Mouse (Mus musculus) T-helper 2 cell (primary cell): ENCODE measurements around the gene Rbm8a.

Experiments used
- in situ Hi-C: fragments of 300-600 bp; cut with MboI, MseI; formaldehyde crosslinking; loops from one replicate; pipeline ENCODE4 v1.15.1; 2025; ENCODE audit warnings: high pct_unique_total_duplicates

Gene Rbm8a

DNA sequence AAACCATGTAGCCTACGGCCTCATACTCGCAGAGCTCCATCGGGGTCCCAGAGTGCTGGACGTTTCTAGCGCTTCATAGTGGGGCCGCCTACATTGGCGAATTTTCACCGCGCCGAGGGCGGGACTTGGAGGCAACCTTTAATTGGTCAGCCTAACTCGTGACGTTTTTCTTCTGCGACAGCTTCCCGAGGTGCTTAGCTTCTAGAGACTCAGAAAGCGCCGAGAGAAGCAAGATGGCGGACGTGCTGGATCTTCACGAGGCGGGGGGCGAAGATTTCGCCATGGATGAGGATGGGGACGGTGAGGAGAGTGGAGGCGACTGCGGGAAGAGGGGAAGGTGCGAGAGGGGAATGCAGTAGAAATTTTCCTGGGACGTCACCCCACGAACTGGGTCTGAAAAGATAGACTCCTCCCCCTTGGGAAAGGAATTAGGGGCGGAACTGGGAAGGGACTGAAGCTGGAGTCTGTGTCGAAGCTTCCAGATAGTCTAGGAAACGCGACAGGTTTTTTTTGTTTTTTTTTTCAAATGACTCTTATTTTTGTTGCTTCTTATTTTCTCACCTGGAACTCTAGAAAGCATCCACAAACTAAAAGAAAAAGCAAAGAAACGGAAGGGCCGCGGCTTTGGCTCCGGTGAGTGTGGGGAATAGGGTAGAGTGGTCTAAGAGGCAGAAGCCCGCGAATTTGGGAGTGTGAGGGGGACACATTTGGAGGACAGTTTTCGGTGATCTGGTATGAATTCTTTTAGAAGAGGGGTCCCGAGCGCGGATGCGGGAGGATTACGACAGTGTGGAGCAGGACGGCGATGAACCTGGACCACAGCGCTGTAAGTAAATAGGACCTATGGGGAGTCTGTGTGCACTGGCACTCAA, at the start of gene Rbm8a:
TSS of gene Rbm8a (plus strand) at position 205 of the 872 bp plus-strand sequence.
- in situ Hi-C loops, result no loop called here

DNA sequence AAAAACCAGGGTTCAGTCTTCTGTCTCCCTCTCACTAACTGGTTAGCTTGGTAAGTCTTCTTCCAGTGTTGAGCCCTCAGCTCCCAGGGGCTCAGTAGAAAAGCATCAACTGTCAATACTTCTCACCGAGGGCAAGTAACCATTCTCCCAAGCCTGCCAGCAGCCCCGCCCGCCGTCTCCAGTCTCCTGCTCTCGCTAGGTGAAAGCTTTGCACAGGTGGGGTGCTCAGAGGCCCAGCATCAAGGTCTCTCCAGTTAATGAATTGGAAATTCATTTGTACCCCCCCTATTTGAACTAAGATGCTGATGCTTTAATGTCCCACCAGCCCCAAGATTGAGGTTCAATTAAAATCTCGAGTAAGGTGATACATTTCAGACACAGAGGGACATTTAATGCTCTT, 48.6 kb upstream of the Rbm8a start:
- in situ Hi-C loops, result loop anchor here (5.0 kb wide), 1 partner anchor 39 kb away; no protein-coding TSS in a partner anchor

DNA sequence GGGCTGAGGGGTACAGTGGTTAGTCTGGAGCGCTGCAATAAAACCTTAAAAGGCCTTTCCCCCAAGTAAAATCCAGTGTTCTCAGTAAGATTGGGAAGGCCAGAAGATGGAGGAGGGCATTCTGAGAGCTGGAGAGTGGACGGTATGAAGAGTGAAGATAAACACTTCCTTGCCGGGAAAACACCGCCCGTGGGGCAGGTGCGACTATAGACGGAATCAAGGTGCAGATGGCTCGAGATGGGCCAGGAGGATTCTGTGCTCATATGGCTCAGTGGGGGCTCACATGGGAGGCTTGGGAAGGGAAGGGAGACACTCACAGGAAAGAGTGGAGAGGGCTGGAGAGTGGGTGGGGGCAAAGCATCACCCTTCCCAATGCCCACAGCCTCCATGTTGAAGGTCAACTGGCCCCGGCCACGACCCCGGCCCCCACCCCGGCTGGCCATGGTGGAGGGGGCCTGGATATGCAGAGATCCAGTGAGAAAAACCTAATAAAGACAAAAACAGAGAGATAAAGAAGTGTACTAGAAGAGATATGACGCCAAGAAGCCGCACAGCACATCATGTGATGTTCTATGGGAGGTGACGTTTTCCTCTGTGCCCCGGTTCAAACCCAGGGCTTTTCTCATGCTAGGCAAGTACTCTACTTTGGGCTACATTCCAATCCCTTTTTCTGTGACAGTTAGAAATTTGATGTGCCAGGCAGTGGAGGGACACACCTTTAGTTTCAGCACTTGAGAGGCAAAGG, 47.8 kb upstream of the Rbm8a start:
- in situ Hi-C loops, result loop anchor here (5.0 kb wide), 1 partner anchor 40 kb away; no protein-coding TSS in a partner anchor

DNA sequence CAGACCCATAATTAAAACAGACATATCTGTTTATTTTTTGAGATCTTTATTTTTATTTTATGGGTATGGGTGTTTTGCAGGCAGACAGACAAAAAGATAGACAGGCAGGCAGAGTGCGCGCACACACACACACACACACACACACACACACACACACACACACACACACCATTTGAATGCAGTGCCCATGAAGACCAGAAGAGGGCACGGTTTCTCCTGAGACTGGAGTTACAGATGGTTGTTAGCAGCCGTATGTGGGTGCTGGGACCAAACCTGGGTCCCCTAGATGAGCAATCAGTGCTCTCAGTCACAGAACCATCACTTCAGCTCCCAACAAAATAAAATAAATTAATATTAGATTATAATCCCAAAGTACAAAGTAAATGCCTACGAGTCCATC, 46.3 kb upstream of the Rbm8a start:
- in situ Hi-C loops, result loop anchor here (5.0 kb wide), 1 partner anchor 41 kb away; no protein-coding TSS in a partner anchor

DNA sequence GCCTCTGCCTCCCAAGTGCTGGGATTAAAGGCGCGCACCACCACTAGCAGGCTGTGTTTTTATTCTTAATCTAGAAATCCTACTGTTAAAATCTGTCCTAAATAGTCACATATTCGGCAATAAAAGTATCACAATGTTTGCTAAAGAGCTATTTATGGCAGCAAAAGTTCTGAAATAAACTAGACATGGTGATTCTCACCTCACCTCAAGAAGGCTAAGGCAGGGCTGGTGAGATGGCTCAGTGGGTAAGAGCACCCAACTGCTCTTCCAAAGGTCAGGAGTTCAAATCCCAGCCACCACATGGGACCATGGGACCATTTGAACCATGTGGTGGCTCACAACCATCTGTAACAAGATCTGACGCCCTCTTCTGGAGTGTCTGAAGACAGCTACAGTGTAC, 39.1 kb upstream of the Rbm8a start:
- in situ Hi-C loops, result no loop called here

DNA sequence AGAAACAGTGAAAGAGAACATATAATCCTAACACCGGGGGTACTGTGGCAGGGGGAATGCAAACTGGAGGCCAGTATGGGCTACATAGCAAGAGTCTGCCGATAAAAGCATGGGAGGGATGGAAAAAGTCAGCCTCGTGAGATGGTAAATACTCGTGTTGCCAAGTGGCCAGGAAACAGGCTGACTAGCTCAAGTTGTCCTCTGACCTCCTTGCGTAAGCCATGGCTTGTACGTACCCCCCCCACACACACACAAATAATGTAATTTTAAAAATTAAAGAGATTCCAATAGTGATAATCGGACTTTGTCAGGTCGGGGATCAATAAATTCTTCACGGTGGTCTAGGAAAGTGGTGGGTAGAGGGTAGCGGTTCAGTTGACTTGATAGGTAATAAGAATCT, 36.4 kb upstream of the Rbm8a start:
- in situ Hi-C loops, result no loop called here

DNA sequence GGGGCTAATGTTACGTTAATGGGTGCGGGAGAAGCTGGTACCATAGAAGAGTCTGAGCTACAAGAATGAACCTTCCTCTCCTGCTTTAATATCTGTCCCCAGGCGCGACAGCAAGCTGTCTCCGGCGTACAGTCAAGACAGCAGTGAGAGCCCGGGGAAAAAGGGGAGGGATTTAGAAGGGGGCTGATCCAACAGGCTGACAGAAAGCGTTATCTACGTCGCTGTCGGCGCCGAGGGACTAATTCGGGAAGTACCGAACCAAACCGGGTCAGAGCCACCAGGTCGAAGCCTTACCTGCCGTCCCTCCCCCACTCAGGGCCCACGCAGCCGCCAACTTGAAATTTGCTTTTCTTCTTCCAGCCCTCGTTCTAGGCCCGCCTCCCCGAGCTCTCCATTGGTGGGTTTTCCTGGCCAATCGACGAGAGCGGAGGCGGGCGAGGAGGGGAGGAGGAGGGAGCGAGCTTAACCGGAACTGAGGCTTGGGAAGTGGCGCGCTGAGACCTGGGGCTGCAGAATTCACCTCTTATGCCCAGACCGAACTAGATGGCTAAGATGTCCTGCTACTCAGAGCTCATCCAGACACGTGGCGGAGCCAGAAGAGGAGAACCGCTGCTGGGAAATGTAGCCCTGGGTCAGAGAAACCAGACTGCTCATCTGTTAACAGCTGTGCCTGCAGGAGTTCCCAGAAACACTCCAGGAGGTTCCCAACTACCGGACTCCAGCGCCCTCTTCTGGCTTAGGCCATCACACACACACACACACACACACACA, 35.8 kb upstream of the Rbm8a start, which contains the start of gene Polr3gl:
TSS of gene Polr3gl (minus strand) at position 392 of the 771 bp plus-strand sequence.
- in situ Hi-C loops, result no loop called here

DNA sequence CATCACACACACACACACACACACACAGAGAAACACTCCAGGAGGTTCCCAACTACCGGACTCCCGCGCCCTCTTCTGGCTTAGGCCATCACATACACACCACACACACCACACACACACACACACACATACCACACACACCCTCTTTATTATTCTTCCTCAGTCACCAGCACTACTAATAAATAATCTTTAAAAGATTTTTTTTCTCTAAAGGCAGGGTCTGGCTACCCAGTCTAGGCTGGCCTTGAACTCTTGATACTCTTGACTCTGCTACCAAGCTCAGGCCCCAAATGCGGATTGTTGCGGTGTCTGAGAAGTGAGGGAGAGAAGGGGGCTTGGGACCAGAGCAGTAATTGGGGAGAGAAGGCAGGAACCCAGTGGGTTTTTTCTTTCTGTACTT, 34.9 kb upstream of the Rbm8a start:
- in situ Hi-C loops, result no loop called here

DNA sequence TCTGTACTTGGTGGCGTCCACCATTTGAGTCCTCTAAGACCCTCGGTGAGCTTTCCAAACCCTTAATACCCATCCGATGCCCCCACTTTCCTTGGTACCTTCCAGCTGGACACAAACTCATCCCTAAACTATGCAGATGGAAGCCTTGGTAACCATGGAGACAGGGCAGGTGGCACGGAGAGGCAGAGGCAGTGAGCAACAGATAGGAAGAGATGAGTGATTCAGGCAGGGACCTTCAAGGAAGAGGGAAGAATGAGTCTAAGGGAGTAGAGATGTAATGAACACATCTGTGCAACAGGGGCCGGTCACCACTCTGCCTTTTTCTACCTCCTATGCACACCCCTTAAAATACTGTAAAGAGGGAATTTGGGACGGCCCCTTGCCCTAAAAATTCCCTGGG, 34.1 kb upstream of the Rbm8a start:
- in situ Hi-C loops, result no loop called here

DNA sequence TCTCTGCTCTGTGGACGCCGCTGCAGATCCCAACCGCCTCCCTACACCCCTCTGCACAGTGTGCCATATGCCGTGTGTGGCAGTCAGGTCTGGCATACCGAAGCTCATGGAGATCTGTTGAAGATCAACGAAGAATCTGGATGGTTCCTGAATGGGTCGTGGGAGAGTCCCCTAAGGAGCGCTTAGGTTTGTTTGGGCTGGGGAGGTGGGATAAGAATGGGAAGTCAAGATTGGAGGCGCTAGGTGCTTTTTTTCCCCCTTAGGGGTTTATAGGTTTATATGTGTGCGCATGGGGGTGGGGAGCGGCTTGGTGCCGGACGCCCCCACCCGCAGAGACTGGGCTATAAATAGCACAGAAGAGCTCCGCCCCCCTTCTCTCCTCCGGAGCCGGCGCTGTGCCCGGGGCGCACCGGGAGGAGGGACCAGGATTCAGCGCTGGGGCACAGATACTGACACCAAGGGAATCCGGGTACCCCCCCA, 33.5 kb upstream of the Rbm8a start, which contains the start of gene Ankrd34a:
TSS of gene Ankrd34a (plus strand) at position 409 of the 480 bp plus-strand sequence.
- in situ Hi-C loops, result no loop called here

DNA sequence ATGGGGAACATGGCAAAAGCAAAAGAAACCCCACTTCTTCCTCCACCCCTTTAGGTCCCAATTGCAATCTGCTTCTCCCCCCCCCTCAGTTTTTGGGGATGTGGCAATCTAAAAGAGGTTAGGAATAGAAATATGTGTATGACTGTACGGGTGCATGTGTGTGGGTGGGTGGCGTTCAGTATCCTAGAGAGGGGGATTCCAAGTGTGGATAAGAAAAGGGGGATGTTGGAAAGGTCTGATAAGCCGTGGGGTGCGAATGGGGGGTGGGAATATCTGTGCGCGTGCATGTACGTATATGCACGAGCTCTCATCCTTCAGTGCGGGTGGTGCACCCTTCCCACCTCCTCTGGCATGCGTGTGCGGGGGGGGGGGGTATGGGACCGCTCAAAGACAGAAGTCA, 32.9 kb upstream of the Rbm8a start:
- in situ Hi-C loops, result no loop called here

DNA sequence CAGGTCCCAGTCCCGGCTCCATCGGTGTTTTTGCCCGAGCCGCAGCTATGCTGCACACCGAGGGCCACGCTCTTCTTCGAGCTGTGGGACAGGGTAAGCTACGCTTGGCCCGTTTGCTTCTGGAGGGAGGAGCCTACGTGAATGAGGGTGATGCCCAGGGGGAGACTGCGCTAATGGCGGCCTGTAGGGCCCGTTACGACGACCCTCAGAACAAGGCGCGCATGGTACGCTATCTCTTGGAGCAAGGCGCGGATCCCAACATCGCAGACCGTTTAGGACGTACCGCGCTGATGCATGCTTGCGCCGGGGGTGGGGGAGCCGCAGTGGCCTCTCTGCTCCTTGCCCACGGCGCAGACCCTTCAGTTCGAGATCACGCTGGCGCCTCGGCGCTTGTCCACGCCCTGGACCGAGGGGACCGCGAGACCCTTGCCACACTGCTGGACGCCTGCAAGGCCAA, 32.3 kb upstream of the Rbm8a start:
- in situ Hi-C loops, result no loop called here

DNA sequence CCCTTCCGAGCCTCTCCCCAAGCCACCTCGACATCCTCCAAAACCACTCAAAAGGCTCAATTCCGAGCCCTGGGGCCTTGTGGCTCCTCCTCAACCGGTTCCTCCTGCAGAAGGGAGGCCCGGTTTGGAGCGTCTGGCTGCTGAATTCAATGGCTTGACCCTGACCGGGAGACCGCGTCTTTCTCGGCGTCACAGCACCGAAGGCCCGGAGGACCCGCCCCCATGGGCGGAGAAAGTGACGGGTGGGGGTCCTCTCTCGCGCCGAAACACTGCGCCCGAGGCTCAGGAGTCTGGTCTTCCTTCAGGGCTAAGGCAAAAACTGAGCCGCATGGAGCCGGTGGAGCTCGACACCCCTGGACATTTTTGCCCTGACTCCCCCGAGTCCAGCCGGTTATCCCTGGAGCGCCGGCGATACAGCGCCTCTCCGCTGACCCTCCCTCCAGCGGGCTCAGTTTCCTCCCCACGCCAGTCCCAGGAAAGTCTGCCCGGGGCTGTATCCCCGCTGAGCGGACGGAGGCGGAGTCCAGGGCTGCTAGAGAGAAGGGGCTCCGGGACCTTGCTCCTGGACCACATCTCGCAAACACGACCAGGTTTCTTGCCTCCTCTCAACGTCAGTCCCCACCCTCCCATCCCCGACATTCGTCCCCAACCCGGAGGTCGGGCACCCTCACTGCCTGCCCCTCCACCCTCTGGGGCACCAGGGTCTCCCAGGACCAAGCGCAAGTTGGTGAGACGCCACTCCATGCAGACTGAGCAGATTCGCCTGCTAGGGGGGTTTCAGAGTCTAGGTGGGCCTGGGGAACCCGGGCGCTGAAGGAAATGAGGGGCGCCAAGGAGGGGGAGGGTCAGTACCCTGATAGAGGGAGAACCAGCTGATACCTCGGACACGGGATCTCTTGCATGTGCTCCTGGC, 31.3 kb upstream of the Rbm8a start:
- in situ Hi-C loops, result no loop called here

DNA sequence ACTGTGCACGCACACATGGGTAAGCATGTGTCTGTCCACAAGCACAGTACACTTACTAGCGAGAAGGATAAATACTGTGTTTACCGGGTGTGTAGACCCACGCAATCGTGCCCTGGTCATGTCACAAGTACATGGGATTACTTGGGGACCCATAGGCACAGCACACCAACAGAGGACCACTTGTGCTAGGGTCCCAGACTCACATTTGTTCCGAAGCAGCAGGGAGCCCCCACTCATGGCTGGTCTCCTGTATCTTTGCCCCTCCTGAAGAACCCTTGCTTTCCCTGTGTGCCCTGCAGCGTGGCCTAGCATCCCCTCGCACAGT, 30.7 kb upstream of the Rbm8a start:
- in situ Hi-C loops, result no loop called here

DNA sequence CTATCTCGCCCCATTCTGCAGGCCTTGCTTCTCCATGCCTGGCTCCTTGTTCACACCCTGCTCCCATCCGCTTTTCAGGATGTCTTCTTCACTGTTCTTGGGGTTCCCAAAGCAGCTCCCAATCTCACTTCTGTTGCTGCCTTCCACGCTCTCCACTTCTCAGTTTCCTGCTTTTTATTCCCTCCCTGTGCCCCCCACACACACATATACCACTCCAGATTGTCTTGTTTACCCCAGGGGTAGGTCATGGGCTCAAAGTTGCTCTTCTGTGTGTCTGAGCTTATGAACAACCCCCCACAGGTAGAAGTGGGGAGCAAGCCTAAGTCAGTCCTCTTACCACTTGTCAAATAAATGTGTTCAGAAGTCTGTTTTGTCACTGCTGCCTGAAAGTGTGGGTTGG, 30.3 kb upstream of the Rbm8a start:
- in situ Hi-C loops, result no loop called here

DNA sequence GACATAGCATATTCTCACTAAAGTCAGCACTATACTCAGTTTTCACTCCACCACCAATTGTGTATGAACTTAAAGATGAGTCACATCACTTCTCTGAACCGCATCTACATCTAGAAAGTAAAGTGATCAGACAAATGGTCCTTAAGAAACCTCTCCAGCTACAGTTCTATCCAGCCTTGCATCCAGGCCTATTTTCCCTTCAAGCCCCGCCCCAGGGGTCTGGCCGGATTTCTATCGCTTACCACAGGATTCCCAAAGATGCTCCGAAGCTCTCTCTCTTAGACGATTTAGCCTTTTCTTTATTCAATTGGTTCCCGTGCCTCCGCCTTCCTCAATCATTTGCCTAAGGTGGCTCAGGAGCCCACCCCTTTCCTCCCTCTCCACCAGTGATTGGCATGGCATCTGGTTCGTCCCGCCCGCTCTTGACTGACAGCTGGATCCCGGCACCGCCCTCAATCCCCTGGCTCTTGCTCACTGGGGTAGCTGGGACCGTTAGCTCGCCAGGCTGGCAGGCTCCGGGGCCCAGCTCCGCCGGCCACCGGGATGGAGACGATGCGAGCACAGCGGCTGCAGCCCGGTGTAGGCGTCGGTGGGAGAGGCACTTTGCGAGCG, 29.0 kb upstream of the Rbm8a start, which contains the start of gene Lix1l:
TSS of gene Lix1l (plus strand) at position 511 of the 612 bp plus-strand sequence.
- in situ Hi-C loops, result no loop called here

DNA sequence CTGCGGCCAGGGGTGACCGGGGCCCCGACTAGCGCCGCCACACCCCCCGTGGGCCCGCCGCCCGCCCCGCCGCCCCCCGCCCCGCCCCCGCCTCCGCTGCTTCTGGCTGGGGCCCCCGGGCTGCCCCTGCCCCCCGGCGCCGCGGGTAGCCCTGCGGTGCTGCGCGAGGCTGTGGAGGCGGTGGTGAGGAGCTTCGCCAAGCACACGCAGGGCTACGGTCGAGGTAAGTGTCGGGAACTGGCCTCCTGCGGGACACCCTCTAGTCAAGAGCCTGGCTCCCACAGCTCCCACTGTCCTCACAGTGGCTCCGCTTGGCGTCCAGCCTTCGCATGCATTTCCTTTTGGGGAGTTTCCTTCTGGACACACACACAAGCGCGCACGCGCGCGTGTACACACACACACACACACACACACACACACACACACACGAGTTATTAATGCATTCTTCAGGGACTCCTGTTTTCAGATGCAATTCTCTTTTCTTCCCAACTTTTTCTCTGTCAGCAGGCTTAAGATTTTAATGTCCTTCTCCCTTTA, 28.4 kb upstream of the Rbm8a start:
- in situ Hi-C loops, result no loop called here

DNA sequence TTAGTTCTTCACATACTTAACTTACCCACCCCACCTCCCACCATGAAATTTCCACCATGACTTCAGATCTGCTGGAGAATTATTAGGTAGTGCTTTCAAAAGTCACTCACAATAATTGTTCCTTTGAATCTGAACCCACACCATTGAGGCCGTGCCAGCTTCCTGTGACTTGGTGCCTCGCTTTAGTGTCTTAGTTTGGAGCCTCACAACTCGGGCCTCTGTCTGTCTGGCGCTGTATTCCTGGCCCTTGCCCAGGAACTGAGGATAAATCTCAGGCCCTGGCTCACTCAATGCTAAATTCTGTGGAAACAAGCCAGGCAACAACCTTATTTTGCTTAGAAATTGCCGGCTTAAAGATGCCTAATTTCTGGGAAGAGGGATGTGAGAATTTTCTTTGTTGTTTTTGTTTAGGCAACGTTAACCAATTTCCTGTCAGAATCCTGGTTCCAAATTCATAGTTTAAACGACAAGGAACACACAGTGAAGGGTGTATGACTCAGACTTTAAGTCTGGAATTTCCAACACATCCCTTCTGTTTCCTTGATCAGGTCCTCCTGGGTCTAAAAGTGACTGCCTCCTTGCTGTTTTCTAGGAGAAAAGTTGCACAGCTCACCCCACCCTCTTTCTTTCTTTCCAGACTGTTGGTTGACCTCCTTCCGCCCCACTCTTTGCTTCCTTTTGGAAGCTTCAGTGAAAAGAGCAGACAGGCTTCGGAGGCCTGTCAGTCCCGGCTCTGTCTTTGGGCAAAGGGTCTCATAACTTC, 27.6 kb upstream of the Rbm8a start:
- in situ Hi-C loops, result no loop called here

DNA sequence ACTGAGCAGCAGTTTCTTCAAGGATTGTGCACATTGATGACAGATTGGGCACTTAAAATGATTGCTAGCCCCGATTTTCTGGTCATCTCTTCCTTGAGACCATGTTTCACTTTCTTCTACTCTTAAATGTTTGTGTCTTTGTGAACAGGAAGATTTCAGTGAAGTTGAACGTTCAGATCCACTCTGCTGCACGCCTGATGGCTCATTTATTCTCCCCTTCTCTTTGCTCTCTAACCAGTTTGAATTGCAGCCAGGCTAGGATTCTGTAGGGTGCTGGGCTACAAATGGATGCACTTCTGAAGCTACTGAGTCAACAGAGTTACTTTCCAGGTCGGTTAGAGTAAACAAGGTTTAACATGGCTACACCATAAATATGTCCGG, 27.0 kb upstream of the Rbm8a start:
- in situ Hi-C loops, result no loop called here
